Mouse (Mus musculus): ENCODE data around the gene Nsg2.

The Nsg2 gene

DNA sequence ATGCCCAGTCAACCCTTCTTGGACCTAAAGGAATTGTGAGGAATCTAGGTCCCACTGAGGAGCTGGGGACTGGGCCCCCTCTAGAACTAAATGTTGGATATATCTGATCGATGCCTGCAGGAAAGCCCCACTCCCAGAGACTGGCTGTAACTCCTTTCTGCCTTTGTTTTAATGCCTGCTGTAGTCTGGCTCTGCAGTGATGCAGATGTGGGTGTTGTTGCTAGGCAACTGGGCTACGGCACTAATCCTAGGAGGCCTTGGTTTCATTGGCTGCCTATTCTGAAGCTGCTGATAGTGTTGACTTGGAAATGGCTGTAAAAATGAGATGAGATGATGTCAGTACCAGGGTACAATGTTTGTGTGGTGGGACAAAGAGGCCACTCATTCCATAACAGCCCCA is 87.1 kb downstream of the Nsg2 start:
- DNase-seq (ENCODE audit: low spot score): no peak

DNA sequence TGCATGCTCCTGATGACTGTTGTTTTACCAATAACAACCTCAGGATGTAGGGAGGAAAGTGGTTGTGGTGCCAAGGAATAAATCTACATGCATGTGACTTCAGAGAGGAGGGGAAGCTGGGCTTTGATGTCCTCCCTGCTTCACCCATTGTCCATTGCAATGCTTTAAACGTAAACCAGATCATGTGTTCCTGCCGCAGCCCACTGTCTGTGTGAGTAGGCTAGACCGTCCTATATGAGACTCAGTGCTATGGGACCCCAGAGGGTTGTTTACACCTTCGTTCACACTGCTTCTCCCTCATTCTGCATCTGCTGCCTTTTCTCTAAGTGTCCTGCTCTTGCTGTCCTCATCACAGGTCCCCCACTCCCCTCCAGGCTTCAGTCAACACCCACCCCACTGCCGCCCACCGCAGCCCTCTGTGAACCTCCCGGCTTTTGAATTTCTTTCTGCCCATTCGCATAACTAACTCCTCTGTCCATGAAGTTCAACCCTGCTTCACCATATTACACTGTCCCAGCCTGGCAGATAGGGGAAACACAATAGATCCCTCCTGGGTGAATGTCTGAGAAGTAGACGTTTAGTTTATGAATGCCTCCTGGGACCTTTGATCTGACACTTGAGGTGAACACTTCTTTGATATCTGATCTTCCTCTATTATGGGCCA is 87.6 kb downstream of the Nsg2 start:
- DNase-seq (ENCODE audit: low spot score): no peak

DNA sequence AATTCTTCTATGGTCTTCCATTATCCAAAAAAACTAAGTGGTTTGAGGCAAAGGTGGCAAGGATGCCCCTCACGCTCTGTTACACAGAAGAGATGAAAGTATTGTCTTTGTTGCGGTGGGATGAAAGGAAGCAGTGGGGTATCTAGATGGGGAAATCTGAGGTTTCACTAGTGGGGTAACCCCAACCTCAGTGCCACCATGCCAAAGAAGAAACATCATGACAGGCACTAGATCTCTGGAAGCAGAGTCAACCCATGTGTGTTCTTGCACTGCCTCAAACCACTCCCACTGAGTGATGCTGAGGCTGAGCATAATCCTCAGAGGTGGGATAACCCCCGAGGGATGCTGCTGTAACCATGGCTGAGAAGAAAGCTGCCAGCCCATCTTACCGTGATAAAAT is 95.5 kb downstream of the Nsg2 start:
- DNase-seq (ENCODE audit: low spot score): no peak

DNA sequence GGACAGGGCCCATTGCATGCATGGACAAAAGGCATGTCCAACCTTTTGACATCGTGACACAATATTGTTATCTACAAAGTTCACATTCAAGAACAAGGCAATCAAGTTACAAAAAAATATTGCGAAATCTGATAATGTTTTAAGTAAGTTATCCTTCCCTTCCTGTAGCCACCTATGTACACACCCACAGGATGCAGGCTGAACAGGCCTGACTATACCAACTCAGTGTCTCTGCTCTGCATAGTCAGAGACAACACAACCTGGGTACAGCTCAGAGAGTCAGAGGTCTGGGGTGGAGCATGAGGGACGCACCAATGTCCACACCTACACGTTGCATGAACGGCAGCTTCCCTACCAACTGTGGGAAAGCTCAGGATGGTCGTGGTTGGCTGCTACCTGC is 96.1 kb downstream of the Nsg2 start:
- DNase-seq (ENCODE audit: low spot score): no peak

DNA sequence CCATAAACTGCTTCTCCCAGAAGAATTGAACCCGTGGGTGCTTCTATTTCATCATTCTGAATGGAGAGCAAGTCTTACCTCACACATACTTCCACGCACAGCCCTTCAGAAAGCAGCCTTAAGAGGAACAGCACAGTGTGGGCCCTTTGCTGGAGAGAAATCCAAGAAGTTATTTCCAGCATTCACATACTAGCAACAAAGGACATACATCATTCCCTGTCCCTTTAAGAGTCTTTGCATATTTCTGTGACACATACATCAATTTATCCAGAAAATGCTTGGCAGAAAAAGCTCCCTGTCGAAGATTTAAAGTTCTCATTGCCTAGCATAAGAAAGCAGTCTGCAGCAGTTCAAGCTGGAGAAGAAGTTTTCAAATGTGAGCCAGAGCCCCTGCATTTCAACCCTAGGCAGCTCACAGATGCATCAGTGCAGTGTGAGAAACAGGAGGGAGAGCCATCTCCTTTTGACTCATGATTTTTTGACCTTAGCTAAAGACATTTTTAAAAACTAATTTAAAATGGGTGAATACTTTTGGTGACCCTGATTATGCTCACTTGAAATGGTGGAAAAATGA is 100.9 kb downstream of the Nsg2 start:
- no peak for DNase-seq (ENCODE audit: low spot score)

DNA sequence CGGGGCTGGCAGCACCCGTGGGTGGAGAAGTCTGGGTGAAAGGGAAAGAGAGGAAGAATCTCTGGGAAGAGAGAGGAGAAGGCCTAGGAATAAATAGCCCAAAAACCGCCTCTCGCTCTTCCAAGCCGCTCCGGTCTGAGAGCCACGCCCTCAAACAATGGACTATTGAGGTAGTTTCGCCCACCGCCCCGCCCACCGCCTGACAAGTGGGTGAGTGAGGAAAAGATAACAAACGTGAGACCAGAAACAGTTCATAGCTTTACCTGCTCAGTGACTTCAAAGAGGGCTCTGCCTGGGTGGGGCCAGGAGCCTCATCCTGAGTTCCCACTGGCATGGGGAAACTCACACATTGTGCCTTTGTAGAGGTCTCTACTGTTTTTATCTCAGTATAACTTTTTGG is 102.7 kb downstream of the Nsg2 start:
- DNase-seq (ENCODE audit: low spot score): no peak

DNA sequence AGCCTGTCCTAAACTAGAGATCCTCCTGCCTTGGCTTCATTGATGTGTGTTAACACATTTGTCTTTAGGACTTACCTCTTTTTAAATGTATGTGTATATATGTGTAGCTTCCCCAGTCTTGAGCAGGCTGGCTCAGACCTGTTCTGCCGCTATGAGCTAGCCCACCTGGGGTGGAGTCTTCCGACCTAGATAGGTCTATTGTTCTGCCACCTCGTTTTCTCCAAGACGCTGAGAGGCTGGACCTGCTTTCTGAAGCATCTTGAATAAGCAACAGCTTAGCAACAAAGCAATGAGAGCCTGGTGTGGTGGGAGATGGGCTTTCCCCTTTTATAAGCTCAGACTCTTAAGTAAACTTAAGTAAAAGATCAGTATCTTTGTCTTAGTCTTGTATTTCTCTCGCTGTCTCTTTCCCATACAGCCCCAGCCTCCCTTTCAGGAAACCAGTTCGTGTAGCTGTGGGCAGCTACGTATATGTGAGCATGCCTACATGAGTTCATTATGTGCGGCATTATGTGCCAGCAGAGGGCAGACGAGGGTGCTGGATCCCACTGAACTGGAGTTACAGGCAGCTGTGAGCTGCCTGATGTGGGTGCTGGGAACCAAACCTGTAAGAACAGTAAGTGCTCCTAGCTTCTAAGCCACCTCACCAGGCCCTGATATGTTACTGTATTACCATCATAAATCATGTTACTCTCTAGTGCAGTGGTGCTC is 104.3 kb downstream of the Nsg2 start:
- no peak for DNase-seq (ENCODE audit: low spot score)

DNA sequence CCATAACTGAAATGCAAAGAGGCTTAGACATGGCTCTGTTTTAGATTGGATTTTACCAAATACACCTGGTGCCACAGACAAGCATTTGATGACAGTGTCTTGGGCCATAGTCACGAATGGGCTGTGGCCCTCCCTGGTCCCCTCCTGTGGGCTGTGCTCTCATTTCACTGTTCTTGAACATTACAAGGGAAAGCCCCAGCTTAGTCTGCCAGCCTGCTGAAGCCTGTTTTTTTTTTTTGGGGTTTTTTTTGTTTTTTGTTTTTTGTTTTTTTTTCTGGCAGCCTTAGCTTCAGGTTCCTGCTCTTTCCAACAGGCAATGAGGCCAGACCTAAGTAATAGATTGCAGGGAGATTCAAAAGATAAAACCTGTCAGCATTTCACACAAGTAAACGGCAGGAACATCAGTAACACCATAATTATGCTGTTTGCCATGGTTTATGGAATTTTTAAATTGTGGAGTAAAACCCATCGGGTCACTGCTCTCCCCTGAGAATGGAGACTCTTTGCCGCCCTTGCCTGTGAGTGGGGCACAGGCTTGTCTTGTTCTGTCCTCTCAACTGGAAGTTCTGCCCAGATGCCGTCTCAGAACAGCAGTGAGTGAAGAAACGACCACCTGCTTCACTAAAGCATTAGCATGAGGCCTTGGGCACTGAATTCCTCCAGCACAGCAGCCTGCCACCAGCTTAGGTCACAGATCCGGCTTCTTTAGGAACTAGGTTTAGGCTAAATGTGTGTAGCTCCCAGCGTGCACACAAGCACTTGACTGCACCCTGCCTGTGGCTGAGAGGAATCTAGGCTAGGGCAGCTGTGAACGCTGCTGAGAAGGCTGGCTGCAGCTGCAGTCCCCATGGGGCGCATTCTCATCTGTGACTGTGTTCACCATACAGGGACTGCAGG is 105.7 kb downstream of the Nsg2 start:
- DNase-seq (ENCODE audit: low spot score): no peak

DNA sequence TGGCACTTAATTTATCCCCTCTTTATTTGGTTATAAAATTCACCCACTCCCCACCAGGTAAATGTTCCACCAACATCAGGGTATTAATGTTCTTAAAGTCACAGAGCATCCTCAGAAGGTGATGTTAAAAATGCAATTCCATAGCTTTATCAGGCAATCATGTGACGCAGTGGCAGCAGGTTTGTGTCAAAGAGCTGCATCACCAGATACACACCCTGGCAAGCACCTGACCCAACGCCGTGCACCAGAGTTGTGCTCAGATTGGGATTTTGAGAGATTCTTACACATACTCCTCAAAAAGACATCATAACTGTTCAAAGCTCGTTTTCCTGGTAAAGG is 106.4 kb downstream of the Nsg2 start:
- DNase-seq (ENCODE audit: low spot score): no peak

DNA sequence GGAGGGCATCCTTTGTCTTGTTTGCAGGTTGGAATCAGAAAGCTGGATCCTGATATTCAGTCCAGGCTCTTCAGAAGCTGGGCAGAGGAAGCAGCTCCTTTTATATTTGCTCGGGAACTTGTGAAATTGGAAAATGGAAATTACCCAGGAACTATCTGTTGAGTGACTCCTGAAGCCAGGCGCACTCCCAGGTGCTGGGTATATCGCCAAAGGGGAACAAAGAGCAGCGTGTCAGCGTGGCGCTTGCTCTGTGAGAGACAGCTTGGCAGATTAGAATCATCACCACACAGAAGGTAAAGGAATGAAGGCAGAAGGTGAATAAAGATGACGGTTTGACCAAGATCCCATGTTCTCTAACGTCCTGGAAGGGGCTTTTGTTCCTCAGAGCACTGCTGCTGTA is 108.2 kb downstream of the Nsg2 start:
- no peak for DNase-seq (ENCODE audit: low spot score)

All from ovary, postnatal 14 days (tissue).